ENCODE assay signal across 8 mouse cellular contexts in genomic region chr3:121815549-121816235, GRCm38 (mm10). TPM values are rescaled to one million over a fixed set of nuclear protein-coding genes. Genes with fewer than 3 reads are reported as not detected.
DNase-seq lines count a peak whose midpoint lies in the region; ATAC-seq lines count a peak whose summit lies in the region.

No protein-coding gene starts in this region.

- peaks cover 4 to 21% of the 10 kb centered on the region in 2 experiments; a peak in 3 of 4 replicates for H3K4me1 ChIP-seq in heart, embryonic 14.5 days (ENCODE audit: control insufficient read depth in 2 of 2, insufficient read depth in 2 of 2, low read length in 2 of 2)
- H3K4me1 ChIP-seq in heart, embryonic 15.5 days (replicated peaks) = peaks cover 14% of the 10 kb centered on the region

- no peak for DNase-seq in heart, postnatal 14 days
- DNase-seq in MEL-GATA-1-ER (ENCODE audit: extremely low read depth, low read depth) = peak; percentile 58
- no peak for DNase-seq in ovary, postnatal 10 days (ENCODE audit: low spot score)
- no peak for DNase-seq in thymus, postnatal 25 days

- peak overlapping the region; percentile 91 to 95 for H3K4me3 ChIP-seq in heart, embryonic 14.5 days (ENCODE audit: control insufficient read depth in 1 of 2, insufficient read depth in 1 of 2, low read depth in 1 of 2, low read length in 2 of 2)
- peak overlapping the region; percentile 88 for H3K4me3 ChIP-seq in heart, embryonic 15.5 days
- H3K4me3 ChIP-seq in macrophage (ENCODE audit: inconsistent target) = peak overlapping the region; percentile 18; the same call in 1 of the 2 replicates

- no peak for ATAC-seq in heart, embryonic 14.5 days (ENCODE audit: insufficient number of reproducible peaks, insufficient read depth, low FRiP score, low read depth)
- no peak for ATAC-seq in heart, embryonic 15.5 days (replicated peaks; ENCODE audit: insufficient number of reproducible peaks, insufficient read depth, low FRiP score, low read depth)
- ATAC-seq in granulocyte monocyte progenitor cell, adult 5-6 weeks (replicated peaks; ENCODE audit: poor library complexity, severe bottlenecking) = no peak

- H3K27ac ChIP-seq in heart, embryonic 14.5 days (replicated peaks in 1 of 2; ENCODE audit: control insufficient read depth in 1 of 2, insufficient read depth in 1 of 2, low read depth in 2 of 2, low read length in 2 of 2) = peak overlapping the region; percentile 97 to 98
- H3K27ac ChIP-seq in heart, embryonic 15.5 days = peak overlapping the region; percentile 99
- no peak overlapping the region for H3K27ac ChIP-seq in macrophage

- no peaks in the 10 kb centered on the region for H3K36me3 ChIP-seq in heart, embryonic 14.5 days (ENCODE audit: control insufficient read depth, insufficient read depth, low read length)
- no peaks in the 10 kb centered on the region for H3K36me3 ChIP-seq in heart, embryonic 15.5 days
- H3K36me3 ChIP-seq in macrophage (ENCODE audit: inconsistent target) = no peaks in the 10 kb centered on the region

- H3K9me3 ChIP-seq in heart, embryonic 14.5 days (ENCODE audit: control insufficient read depth, low read length) = no peaks in the 10 kb centered on the region
- H3K9me3 ChIP-seq in heart, embryonic 15.5 days (replicated peaks) = no peaks in the 10 kb centered on the region

- H3K9ac ChIP-seq in heart, embryonic 14.5 days (ENCODE audit: low read length) = peak overlapping the region; percentile 94
- peak overlapping the region; percentile 93 for H3K9ac ChIP-seq in heart, embryonic 15.5 days

- H3K27me3 ChIP-seq in heart, embryonic 14.5 days (ENCODE audit: control insufficient read depth, insufficient read depth, low read length) = no peaks in the 10 kb centered on the region
- no peaks in the 10 kb centered on the region for H3K27me3 ChIP-seq in heart, embryonic 15.5 days

- 18% methylated on average over 16 of the region's 16 CpGs for WGBS in heart, embryonic 14.5 days
- 16% methylated on average over 16 of the region's 16 CpGs for WGBS in heart, embryonic 15.5 days
- WGBS in macrophage (ENCODE audit: missing documents) = 42% methylated on average over 16 of the region's 16 CpGs

- intact Hi-C loops in heart, postnatal 14 days (cut with DNase I) = no loop called here

- peaks cover 37% of the 10 kb centered on the region; the same call in 1 of the 2 replicates for H3K79me2 ChIP-seq in macrophage (ENCODE audit: inconsistent target)

- H3K4me2 ChIP-seq in heart, embryonic 14.5 days (ENCODE audit: low read length) = peak overlapping the region; percentile 80
- peak overlapping the region; percentile 75 for H3K4me2 ChIP-seq in heart, embryonic 15.5 days

RNA-seq across cellular contexts. Expression of gene Abcd3, which starts 0.6 kb away (rescaled TPM):
- 47.3 and 49.5 TPM in 2 replicates for polyA plus RNA-seq in heart, embryonic 14.5 days (2014; fragmentation: Nextera tagmentation; extraction: Ambion mirVana)
- 10 to 100 TPM; 85.8 to 89.9 TPM for total RNA-seq in heart, postnatal 14 days (2021)
- polyA plus RNA-seq in heart, embryonic 15.5 days (2015; fragmentation: Nextera tagmentation; extraction: Ambion mirVana) = 40.9 and 43.7 TPM in 2 replicates
- 10 to 100 TPM; 12.7 to 70.7 (median 40.7) TPM for total RNA-seq in macrophage (2018; cell fraction: chromatin; rRNA removed)
- total RNA-seq in macrophage (2018; cell fraction: cytosol; rRNA removed) = 10 to 100 TPM; 29.3 to 50.1 (median 44.0) TPM
- 10 to 100 TPM; 18.5 to 57.6 (median 32.7) TPM for total RNA-seq in macrophage (2018; cell fraction: nucleus; rRNA removed)
- polyA plus RNA-seq in macrophage (2018) = 36.0 to 44.8 TPM (median 38.1 TPM) in 3 replicates
- 30.1 and 30.9 TPM in 2 replicates for total RNA-seq in granulocyte monocyte progenitor cell, adult 5-6 weeks (2014; fragmentation: Nextera tagmentation)
- 31.8 and 38.6 TPM in 2 replicates for total RNA-seq in granulocyte monocyte progenitor cell, adult 5-6 weeks (2017)

Comparison
In these comparisons a context has a peak if more than half of its experiments do, and no peak if none do; other contexts are left out.
1. H3K4me3 ChIP-seq: peak in every context shown above with its lines; median percentile 93 in heart, embryonic 14.5 days; 88 in heart, embryonic 15.5 days; 18 in macrophage.